Mouse (Mus musculus): Measurements from ENCODE around the gene Traf7. TPM values are rescaled to one million over a fixed set of nuclear protein-coding genes. Genes with fewer than 3 reads are reported as not detected.

Gene Traf7
- polyA plus RNA-seq, 1 experiment from 2014 or later, result 64.3 TPM

Other genes starting within 250 kb of the Traf7 start
- not detected in 2 replicates for gene Abca17, start 176.9 kb downstream of the Traf7 start, polyA plus RNA-seq (2015; fragmentation: Nextera tagmentation; extraction: Ambion mirVana)
- 5.6 and 8.1 TPM in 2 replicates for gene Abca3, start 176.0 kb downstream of the Traf7 start, polyA plus RNA-seq (2015; fragmentation: Nextera tagmentation; extraction: Ambion mirVana)
- 232 and 240 TPM in 2 replicates for gene Rnps1, start 113.4 kb downstream of the Traf7 start, polyA plus RNA-seq (2015; fragmentation: Nextera tagmentation; extraction: Ambion mirVana)
- gene Eci1, start 101.3 kb downstream of the Traf7 start, polyA plus RNA-seq (2015; fragmentation: Nextera tagmentation; extraction: Ambion mirVana), result 23.2 and 31.3 TPM in 2 replicates
- 1.7 and 1.9 TPM in 2 replicates for gene Dnase1l2, start 84.8 kb downstream of the Traf7 start, polyA plus RNA-seq (2015; fragmentation: Nextera tagmentation; extraction: Ambion mirVana)
- gene E4f1, start 57.6 kb downstream of the Traf7 start, polyA plus RNA-seq (2015; fragmentation: Nextera tagmentation; extraction: Ambion mirVana), result 12.2 and 24.5 TPM in 2 replicates
- gene Pgp, start 57.5 kb downstream of the Traf7 start, polyA plus RNA-seq (2015; fragmentation: Nextera tagmentation; extraction: Ambion mirVana), result 55.7 and 57.4 TPM in 2 replicates
- 0.18 TPM in 1 of 2 replicates, not detected in the other for gene Bricd5, start 54.1 kb downstream of the Traf7 start, polyA plus RNA-seq (2015; fragmentation: Nextera tagmentation; extraction: Ambion mirVana)
- 18.6 and 19.2 TPM in 2 replicates for gene Mlst8, start 48.9 kb downstream of the Traf7 start, polyA plus RNA-seq (2015; fragmentation: Nextera tagmentation; extraction: Ambion mirVana)
- gene Caskin1, start 39.3 kb downstream of the Traf7 start, polyA plus RNA-seq (2015; fragmentation: Nextera tagmentation; extraction: Ambion mirVana), result 0.10 and 0.19 TPM in 2 replicates
- 1.5 and 2.4 TPM in 2 replicates for gene Rab26, start 6.3 kb upstream of the Traf7 start, polyA plus RNA-seq (2015; fragmentation: Nextera tagmentation; extraction: Ambion mirVana)
- 4.6 and 6.4 TPM in 2 replicates for gene Pkd1, start 21.9 kb upstream of the Traf7 start, polyA plus RNA-seq (2015; fragmentation: Nextera tagmentation; extraction: Ambion mirVana)
- gene Tsc2, start 104.7 kb upstream of the Traf7 start, polyA plus RNA-seq (2015; fragmentation: Nextera tagmentation; extraction: Ambion mirVana), result 25.0 and 26.0 TPM in 2 replicates
- 8.2 and 10.4 TPM in 2 replicates for gene Nthl1, start 104.7 kb upstream of the Traf7 start, polyA plus RNA-seq (2015; fragmentation: Nextera tagmentation; extraction: Ambion mirVana)
- 11.3 and 11.9 TPM in 2 replicates for gene Slc9a3r2, start 122.4 kb upstream of the Traf7 start, polyA plus RNA-seq (2015; fragmentation: Nextera tagmentation; extraction: Ambion mirVana)
- 0.21 TPM in 1 of 2 replicates, not detected in the other for gene Npw, start 130.5 kb upstream of the Traf7 start, polyA plus RNA-seq (2015; fragmentation: Nextera tagmentation; extraction: Ambion mirVana)
- gene Zfp598, start 141.7 kb upstream of the Traf7 start, polyA plus RNA-seq (2015; fragmentation: Nextera tagmentation; extraction: Ambion mirVana), result 11.6 and 14.5 TPM in 2 replicates
- gene Syngr3, start 162.0 kb upstream of the Traf7 start, polyA plus RNA-seq (2015; fragmentation: Nextera tagmentation; extraction: Ambion mirVana), result 0.09 and 0.13 TPM in 2 replicates
- gene Gfer, start 168.2 kb upstream of the Traf7 start, polyA plus RNA-seq (2015; fragmentation: Nextera tagmentation; extraction: Ambion mirVana), result 36.0 and 36.2 TPM in 2 replicates
- gene Noxo1, start 168.3 kb upstream of the Traf7 start, polyA plus RNA-seq (2015; fragmentation: Nextera tagmentation; extraction: Ambion mirVana), result 2.3 and 3.0 TPM in 2 replicates
- gene Tbl3, start 179.7 kb upstream of the Traf7 start, polyA plus RNA-seq (2015; fragmentation: Nextera tagmentation; extraction: Ambion mirVana), result 65.9 TPM in 2 replicates
- 0.13 TPM in 1 of 2 replicates, not detected in the other for gene Rnf151, start 190.1 kb upstream of the Traf7 start, polyA plus RNA-seq (2015; fragmentation: Nextera tagmentation; extraction: Ambion mirVana)
- 1,372 and 1,374 TPM in 2 replicates for gene Rps2, start 190.2 kb upstream of the Traf7 start, polyA plus RNA-seq (2015; fragmentation: Nextera tagmentation; extraction: Ambion mirVana)
- 304 and 335 TPM in 2 replicates for gene Ndufb10, start 196.5 kb upstream of the Traf7 start, polyA plus RNA-seq (2015; fragmentation: Nextera tagmentation; extraction: Ambion mirVana)
- 0.82 and 1.6 TPM in 2 replicates for gene Rpl3l, start 199.9 kb upstream of the Traf7 start, polyA plus RNA-seq (2015; fragmentation: Nextera tagmentation; extraction: Ambion mirVana)
- 48.7 and 53.4 TPM in 2 replicates for gene Msrb1, start 208.7 kb upstream of the Traf7 start, polyA plus RNA-seq (2015; fragmentation: Nextera tagmentation; extraction: Ambion mirVana)
- gene Hs3st6, start 225.1 kb upstream of the Traf7 start, polyA plus RNA-seq (2015; fragmentation: Nextera tagmentation; extraction: Ambion mirVana), result 0.25 and 0.40 TPM in 2 replicates

Measured in thymus, postnatal 0 days (tissue).